Mouse (Mus musculus) hindbrain, postnatal 0 days (tissue): ENCODE data around the gene Unc13d. TPM values are rescaled to one million over a fixed set of nuclear protein-coding genes. Genes with fewer than 3 reads are reported as not detected.

ENCODE experiments used
- ATAC-seq: fragments of 200-750 bp; cut with Nextera tagmentation; 2 replicates; pipeline ENCODE4 v1.8.0; 2017; ENCODE audit warnings: mild to moderate bottlenecking, moderate TSS enrichment, moderate library complexity
- DNase-seq: peaks from one replicate; pipeline ENCODE4 v3.0.0-alpha.2; 2015; ENCODE audit warnings: low spot score
- H3K27ac ChIP-seq: fragments of 300-500 bp; sonication (generic); 2 replicates; pipeline ENCODE4 v1.5.1; 2014; ENCODE audit warnings: mild to moderate bottlenecking
- H3K27me3 ChIP-seq: fragments of 300-500 bp; sonication (generic); 2 replicates; pipeline ENCODE4 v1.6.1; 2014; ENCODE audit warnings: low read length, mixed read lengths; ENCODE audit not compliant: insufficient read depth
- H3K36me3 ChIP-seq: fragments of 300-500 bp; sonication (generic); 2 replicates; pipeline ENCODE4 v1.6.1; 2014; ENCODE audit warnings: low read length, mixed read lengths; ENCODE audit not compliant: insufficient read depth
- H3K4me1 ChIP-seq: fragments of 300-500 bp; sonication (generic); 2 replicates; pipeline ENCODE4 v1.6.1; 2014; ENCODE audit warnings: antibody characterized with exemption, low read length, mixed read lengths; ENCODE audit not compliant: insufficient read depth
- H3K4me2 ChIP-seq: fragments of 300-500 bp; sonication (generic); 2 replicates; pipeline ENCODE4 v1.6.1; 2014; ENCODE audit warnings: low read depth, mild to moderate bottlenecking, low read length, moderate library complexity, mixed read lengths
- H3K4me3 ChIP-seq: fragments of 300-500 bp; sonication (generic); 2 replicates; pipeline ENCODE4 v1.5.1; 2014; ENCODE audit warnings: low read length
- H3K9ac ChIP-seq: fragments of 300-500 bp; sonication (generic); replicated peaks from 2 replicates; pipeline ENCODE4 v1.6.1; 2014; ENCODE audit warnings: mild to moderate bottlenecking, low read length, moderate library complexity, mixed read lengths
- H3K9me3 ChIP-seq: fragments of 300-500 bp; sonication (generic); 2 replicates; pipeline ENCODE4 v1.6.1; 2016; ENCODE audit warnings: low read length, mixed read lengths
- CTCF ChIP-seq: IDR thresholded peaks from 2 replicates; pipeline ENCODE4 v1.5.1; 2016; ENCODE audit warnings: antibody characterized with exemption, control low read depth, low read depth
- WGBS: fragments of 180-500 bp; shearing (Covaris S2); extraction: QIAGEN DNeasy Blood & Tissue Kit; methylation state at CpG from one replicate; pipeline ENCODE4 v1.1.7; 2014; 5-methylcytosine and 5-hydroxymethylcytosine counted together
- polyA plus RNA-seq: library from polyadenylated mRNA; unstranded; fragments of >200 nt; fragmentation: Nextera tagmentation; extraction: Ambion mirVana; gene quantifications from 2 replicates; pipeline ENCODE4 v1.2.1, GENCODE M21; 2015
- total RNA-seq: library from RNA; depleted of rRNA; stranded (reverse); fragments of >200 nt; gene quantifications from 2 replicates; pipeline ENCODE4 v1.2.3, GENCODE M21; 2014

The Unc13d gene
- total and polyA plus RNA-seq, 2 experiments from 2014 or later = 0.65 to 1.3 TPM

DNA sequence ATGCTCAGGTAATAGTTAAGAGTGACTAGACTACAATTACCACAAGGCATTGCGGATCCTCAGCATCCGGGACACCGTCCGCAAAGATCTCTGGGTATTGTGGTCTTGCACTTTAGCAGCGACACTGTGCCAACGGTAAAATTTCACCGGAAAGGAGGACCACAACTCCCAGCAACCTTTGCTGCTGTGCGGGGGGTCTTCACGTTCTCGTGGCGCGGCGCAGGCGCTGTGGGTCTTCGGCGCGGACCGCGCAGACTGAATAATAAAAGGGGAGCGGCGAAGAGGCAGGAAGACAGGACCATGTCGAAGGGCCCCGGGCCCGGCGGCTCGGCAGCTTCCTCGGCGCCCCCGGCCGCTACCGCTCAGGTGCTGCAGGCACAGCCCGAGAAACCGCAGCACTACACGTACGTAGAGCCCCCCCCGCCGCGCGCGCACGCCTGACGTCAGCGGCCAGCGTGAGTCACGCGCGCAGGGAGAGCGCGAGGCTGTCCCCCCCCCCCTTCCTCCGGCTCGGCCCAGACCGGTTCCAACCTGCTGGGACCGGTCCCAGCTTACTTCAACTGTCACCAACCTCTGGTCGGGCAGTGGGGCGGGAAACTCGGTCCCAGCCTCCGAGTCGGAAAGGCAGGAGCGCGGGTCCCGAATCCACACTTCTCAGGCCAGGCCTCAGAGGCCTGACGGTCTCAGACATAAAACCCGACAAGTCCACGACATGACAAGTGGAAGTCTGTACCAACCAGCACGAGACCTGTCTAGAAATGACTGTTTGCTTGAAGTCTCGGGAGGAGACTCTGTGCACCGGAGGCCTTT, 47.5 kb downstream of the Unc13d start, which contains the start of gene Unk:
Gene Unk (plus strand): TSS at position 235 of the 810 bp plus-strand sequence.
- Histone ChIP-seq H3K9ac (peak within 1 kb of the TSS; percentile 92), H3K27ac (peak within 1 kb of the TSS; percentile 100), H3K36me3 (no peaks in the 10 kb centered on the region), H3K4me3 (peak within 1 kb of the TSS; percentile 66), H3K9me3 (no peaks in the 10 kb centered on the region), H3K4me1 (peaks cover 8% of the 10 kb centered on the region), H3K4me2 (peak within 1 kb of the TSS; percentile 60), H3K27me3 (no peaks in the 10 kb centered on the region)
- 1% methylated on average over 62 of the region's 67 CpGs for WGBS
- ATAC-seq (peak; percentile 97), DNase-seq (peak; percentile 100)
- TF ChIP-seq CTCF = no peak

DNA sequence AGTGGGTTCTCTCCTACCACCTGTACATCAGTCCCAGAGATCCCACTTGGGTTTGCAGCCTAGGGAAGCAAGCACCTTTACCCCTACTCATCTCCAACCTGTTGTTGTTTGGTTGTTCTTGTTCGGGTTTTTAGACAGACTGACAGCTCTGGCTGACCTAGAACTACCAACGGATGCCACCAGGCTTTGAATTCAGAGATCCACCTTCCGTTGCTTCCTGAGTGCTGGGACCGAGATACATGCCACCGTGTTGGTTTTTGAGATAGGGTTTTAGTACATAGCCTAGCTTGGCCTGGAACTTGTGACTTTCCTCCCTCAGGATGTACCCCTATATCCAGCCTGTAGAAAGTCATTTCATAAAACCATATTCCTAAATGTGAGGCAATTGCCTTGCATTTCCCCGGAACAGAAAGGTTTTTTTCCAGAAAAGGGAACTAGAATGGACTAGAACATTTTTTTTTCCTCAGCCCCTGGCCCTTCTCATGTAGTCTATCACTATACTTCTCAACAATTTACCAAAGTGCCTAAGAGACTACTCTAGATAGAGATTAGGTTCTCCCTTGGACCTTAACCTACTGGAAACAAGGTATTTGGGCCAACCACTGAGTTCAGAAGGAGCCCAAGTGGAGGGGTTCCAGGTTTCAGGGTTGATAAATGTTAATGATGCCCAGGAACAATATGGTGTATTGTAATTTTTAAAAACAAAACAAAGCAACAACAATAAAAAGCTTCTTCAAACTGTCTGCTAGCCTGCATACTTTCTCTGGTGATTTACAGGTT, 48.5 kb downstream of the Unc13d start:
- TF ChIP-seq CTCF = no peak
- H3K4me3 ChIP-seq = peak overlapping the region; percentile 66
- DNase-seq (no peak), ATAC-seq (no peak)
- H3K9ac ChIP-seq = peak overlapping the region; percentile 92
- peaks cover 8% of the 10 kb centered on the region for H3K4me1 ChIP-seq
- H3K27ac ChIP-seq = peak overlapping the region; percentile 100
- H3K27me3 ChIP-seq = no peaks in the 10 kb centered on the region
- WGBS = 87% methylated on average over 6 of the region's 6 CpGs
- peak overlapping the region; percentile 60 for H3K4me2 ChIP-seq
- no peaks in the 10 kb centered on the region for H3K9me3 ChIP-seq
- no peaks in the 10 kb centered on the region for H3K36me3 ChIP-seq

DNA sequence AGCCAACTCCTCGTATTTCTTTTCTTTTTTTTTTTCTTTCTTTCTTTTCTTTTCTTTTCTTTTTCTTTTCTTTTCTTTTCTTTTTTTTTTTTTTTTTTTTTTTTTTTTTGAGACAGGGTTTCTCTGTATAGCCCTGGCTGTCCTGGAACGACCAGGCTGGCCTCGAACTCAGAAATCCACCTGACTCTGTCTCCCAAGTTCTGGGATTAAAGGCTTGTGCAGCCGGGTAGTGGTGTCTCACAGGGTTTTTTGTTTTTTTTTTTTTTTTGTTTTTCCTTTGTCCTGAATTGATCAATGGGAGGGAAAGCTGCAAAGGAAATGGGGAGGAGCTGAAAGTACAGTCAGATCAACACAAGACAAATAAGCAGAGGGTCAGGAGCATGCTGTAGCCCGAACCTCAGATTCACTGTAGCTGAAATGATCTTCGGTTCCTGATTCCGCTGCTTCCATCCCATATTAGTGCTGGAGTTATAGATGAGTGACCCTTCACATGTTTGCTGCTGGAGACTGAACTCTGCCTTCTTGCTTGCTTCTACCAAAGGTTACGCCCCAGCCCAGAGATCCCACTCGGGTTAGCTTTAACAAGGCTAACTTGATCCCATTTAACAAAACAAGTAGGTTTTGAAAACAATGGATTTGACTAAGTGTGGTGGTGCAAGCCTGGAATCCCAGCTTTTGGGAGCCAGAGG, 49.4 kb downstream of the Unc13d start:
- TF ChIP-seq CTCF = no peak
- ATAC-seq = no peak
- WGBS = 83% methylated on average over 9 of the region's 9 CpGs

DNA sequence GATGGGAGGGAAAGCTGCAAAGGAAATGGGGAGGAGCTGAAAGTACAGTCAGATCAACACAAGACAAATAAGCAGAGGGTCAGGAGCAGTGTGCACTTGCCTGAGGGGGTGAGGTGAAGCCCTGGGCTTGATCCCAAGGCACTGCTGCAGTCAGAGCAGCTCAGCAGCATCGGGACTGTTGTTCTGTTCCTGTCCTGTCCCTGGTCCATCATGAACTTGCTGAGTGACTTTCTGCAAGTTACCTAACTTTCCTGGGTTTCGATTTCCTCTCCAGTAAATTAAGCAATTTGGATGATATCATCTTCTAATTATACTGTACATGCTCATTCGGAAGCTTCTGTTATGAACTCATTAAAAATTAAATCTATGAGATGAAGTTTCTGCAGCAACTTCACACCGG, 50.0 kb downstream of the Unc13d start, which contains the start of gene H3f3b:
Gene H3f3b (minus strand): TSS at position 207 of the 400 bp plus-strand sequence.
- Histone ChIP-seq H3K4me2 (no peak within 1 kb of the TSS), H3K4me1 (peaks cover 8% of the 10 kb centered on the region), H3K9ac (no peak within 1 kb of the TSS), H3K4me3 (no peak within 1 kb of the TSS), H3K36me3 (no peaks in the 10 kb centered on the region), H3K27ac (no peak within 1 kb of the TSS), H3K9me3 (no peaks in the 10 kb centered on the region), H3K27me3 (no peaks in the 10 kb centered on the region)
- no peak for DNase-seq
- ATAC-seq = no peak
- 76% methylated on average over 4 of the region's 4 CpGs for WGBS
- no peak for TF ChIP-seq CTCF

More for the DNA sequence above, 49.4 kb downstream of the Unc13d start:
- DNase-seq = no peak
- no peak overlapping the region for H3K27ac ChIP-seq
- no peak overlapping the region for H3K9ac ChIP-seq
- H3K36me3 ChIP-seq = no peaks in the 10 kb centered on the region
- H3K4me1 ChIP-seq = peaks cover 8% of the 10 kb centered on the region
- no peaks in the 10 kb centered on the region for H3K9me3 ChIP-seq
- no peak overlapping the region for H3K4me2 ChIP-seq
- H3K4me3 ChIP-seq = no peak overlapping the region
- H3K27me3 ChIP-seq = no peaks in the 10 kb centered on the region

DNA sequence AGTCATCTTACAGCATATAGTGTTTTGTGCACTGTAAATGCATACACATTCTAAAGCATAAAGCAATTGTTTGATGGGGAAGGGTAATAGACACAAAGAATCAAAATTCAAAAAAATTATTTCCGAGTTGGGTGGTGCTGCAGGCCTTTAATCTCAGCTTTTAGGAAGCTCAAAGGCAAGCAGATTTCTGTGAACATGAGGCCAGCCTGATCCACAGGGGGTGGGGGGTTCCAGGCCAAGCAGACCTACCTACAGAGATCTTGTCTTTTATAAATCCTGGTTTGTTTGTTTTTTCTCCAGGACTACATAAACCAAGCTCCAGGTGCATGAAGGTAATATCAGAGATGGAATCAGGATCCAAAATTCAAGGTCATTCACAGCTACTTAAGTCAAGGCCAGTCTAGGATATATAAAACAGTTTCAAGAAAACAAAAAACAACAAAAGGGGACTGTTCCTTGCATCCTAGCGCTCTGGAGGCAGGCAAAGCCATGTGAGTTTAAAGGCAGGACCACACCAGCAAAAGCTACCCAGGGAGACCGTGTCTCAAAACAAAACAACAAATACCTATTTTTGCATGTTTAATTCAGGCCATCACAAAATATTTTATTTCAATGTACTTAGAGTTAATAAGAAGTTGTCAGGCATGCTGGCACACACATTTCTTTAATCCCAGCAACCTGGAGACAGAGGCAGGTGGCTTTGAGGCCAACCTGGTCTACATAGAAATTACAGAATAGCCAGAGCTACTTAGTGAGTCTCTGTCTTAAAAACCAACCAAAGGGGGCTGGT, 52.5 kb downstream of the Unc13d start:
- DNase-seq (no peak), ATAC-seq (no peak)
- WGBS = 84% methylated on average over 3 of the region's 3 CpGs
- no peak overlapping the region for H3K4me2 ChIP-seq
- H3K9me3 ChIP-seq = no peaks in the 10 kb centered on the region
- H3K9ac ChIP-seq = no peak overlapping the region
- H3K27ac ChIP-seq = peak overlapping the region; percentile 71
- peaks cover 9% of the 10 kb centered on the region for H3K36me3 ChIP-seq
- no peak for TF ChIP-seq CTCF
- H3K4me1 ChIP-seq = peaks cover 10% of the 10 kb centered on the region; the same call in 1 of the 2 replicates
- no peak overlapping the region for H3K4me3 ChIP-seq
- no peaks in the 10 kb centered on the region for H3K27me3 ChIP-seq
